In the genomic region with DNA sequence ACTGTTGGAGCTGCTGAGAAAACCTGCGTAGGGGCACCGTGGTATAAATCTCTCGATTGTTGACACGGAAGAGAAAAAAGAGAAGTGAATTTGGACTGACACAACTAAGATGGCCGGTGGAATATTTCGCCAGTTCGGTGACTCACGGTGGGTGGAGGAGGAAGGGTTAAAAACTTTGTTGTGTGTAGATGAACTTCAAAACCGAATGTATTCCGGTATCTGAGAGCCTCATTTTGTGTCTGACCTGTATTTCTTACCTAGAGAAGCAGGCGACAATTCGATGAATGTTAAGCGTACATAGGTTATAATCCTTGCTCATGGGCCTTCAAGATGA, we compare ENCODE assay signal across 7 mouse cellular contexts. TPM values are rescaled to one million over a fixed set of nuclear protein-coding genes. Genes with fewer than 3 reads are reported as not detected.
DNase-seq lines count a peak whose midpoint lies in the region; ATAC-seq and TF ChIP-seq lines count a peak whose summit lies in the region.

No protein-coding gene starts in this region.

- peak overlapping the region; percentile 88 for H3K4me3 ChIP-seq in forebrain, embryonic 12.5 days (replicated peaks)
- peak overlapping the region; percentile 72 to 80 for H3K4me3 ChIP-seq in liver, embryonic 14.5 days (ENCODE audit: insufficient read depth in 1 of 2, low read depth in 2 of 2, low read length in 2 of 2)

- 0 out of 2 replicates have a peak, but pooled peaks cover 4% of the 10 kb centered on the region for H3K27me3 ChIP-seq in forebrain, embryonic 12.5 days
- no peaks in the 10 kb centered on the region for H3K27me3 ChIP-seq in liver, embryonic 14.5 days (ENCODE audit: control insufficient read depth, insufficient read depth, low read length)

- 13% methylated on average over 13 of the region's 13 CpGs for WGBS in forebrain, embryonic 12.5 days
- 9% methylated on average over 13 of the region's 13 CpGs for WGBS in liver, embryonic 14.5 days (ENCODE audit: insufficient replicate concordance)

- peaks cover 10% of the 10 kb centered on the region; the same call in 1 of the 2 replicates for H3K36me3 ChIP-seq in forebrain, embryonic 12.5 days (replicated peaks)
- H3K36me3 ChIP-seq in liver, embryonic 14.5 days (replicated peaks; ENCODE audit: control insufficient read depth, insufficient read depth, low read depth): no peaks in the 10 kb centered on the region

- peak overlapping the region; percentile 93 for H3K9ac ChIP-seq in forebrain, embryonic 12.5 days
- H3K9ac ChIP-seq in liver, embryonic 14.5 days (replicated peaks): peak overlapping the region; percentile 81

- H3K9me3 ChIP-seq in forebrain, embryonic 12.5 days: no peaks in the 10 kb centered on the region
- H3K9me3 ChIP-seq in liver, embryonic 14.5 days (ENCODE audit: control insufficient read depth, low read length): no peaks in the 10 kb centered on the region

- H3K4me2 ChIP-seq in forebrain, embryonic 12.5 days: peak overlapping the region; percentile 64
- H3K4me2 ChIP-seq in liver, embryonic 14.5 days (ENCODE audit: low read depth): peak overlapping the region; percentile 89

- DNase-seq in 3T3-L1 (ENCODE audit: low read depth, low spot score): peak; percentile 89
- peak; percentile 93 for DNase-seq in 416B (ENCODE audit: low read depth)
- no peak for DNase-seq in liver, embryonic 14.5 days (ENCODE audit: low read depth in 3 of 3, low spot score in 3 of 3)
- no peak for DNase-seq in right cerebral cortex, postnatal 10 days (ENCODE audit: low spot score in 2 of 2)
- no peak for DNase-seq in gastrocnemius, postnatal 36 days
- DNase-seq in left cerebral cortex, postnatal 25 days (ENCODE audit: low spot score in 2 of 2): no peak

- intact Hi-C loops in gastrocnemius, postnatal 36 days (cut with DNase I): no loop called here
- intact Hi-C loops in left cerebral cortex, postnatal 25 days (cut with DNase I): loop anchor here (5.0 kb wide), 2 partner anchors 38 to 77 kb away; no protein-coding TSS in a partner anchor

- no peak for TF ChIP-seq EP300 in liver, embryonic 14.5 days (IDR thresholded peaks at IDR 0.05; ENCODE audit: low read depth)

- H3K27ac ChIP-seq in forebrain, embryonic 12.5 days: peak overlapping the region; percentile 98
- peak overlapping the region; percentile 78; the same call in 1 of the 2 replicates for H3K27ac ChIP-seq in liver, embryonic 14.5 days

- peaks cover 7% of the 10 kb centered on the region for H3K4me1 ChIP-seq in forebrain, embryonic 12.5 days
- peaks cover 6 to 19% of the 10 kb centered on the region in 2 experiments for H3K4me1 ChIP-seq in liver, embryonic 14.5 days (replicated peaks; ENCODE audit: control insufficient read depth in 2 of 2, insufficient read depth in 2 of 2, low read length in 1 of 2)

- TF ChIP-seq CTCF in liver, embryonic 14.5 days (IDR thresholded peaks at IDR 0.05; ENCODE audit: low read depth): no peak

- peak; percentile 1; the same call in 1 of the 2 replicates for ATAC-seq in forebrain, embryonic 12.5 days (ENCODE audit: low FRiP score)
- ATAC-seq in liver, embryonic 14.5 days (ENCODE audit: insufficient read depth): peak; percentile 7; the same call in 1 of the 2 replicates

RNA-seq across cellular contexts. Expression of gene Glg1, which starts 0.4 kb away (rescaled TPM):
- polyA plus RNA-seq in forebrain, embryonic 12.5 days (2016; fragmentation: Nextera tagmentation; extraction: Ambion mirVana): 83.6 and 89.6 TPM in 2 replicates
- polyA plus RNA-seq in liver, embryonic 14.5 days (2012; rRNA removed): 4.7 and 6.4 TPM in 2 replicates
- 15.3 and 16.6 TPM in 2 replicates for polyA plus RNA-seq in liver, embryonic 14.5 days (2014; fragmentation: Nextera tagmentation; extraction: Ambion mirVana)
- total RNA-seq in gastrocnemius, postnatal 36 days (2021): 10 to 100 TPM; 33.4 to 34.0 TPM
- total RNA-seq in left cerebral cortex, postnatal 25 days (2021): 100 to 1,000 TPM; 149 to 151 TPM

RNA-seq across cellular contexts. Expression of gene Rfwd3, which starts 40.6 kb away (rescaled TPM):
- polyA plus RNA-seq in forebrain, embryonic 12.5 days (2016; fragmentation: Nextera tagmentation; extraction: Ambion mirVana): 76.5 and 78.3 TPM in 2 replicates
- polyA plus RNA-seq in liver, embryonic 14.5 days (2012; rRNA removed): 16.9 and 24.5 TPM in 2 replicates
- polyA plus RNA-seq in liver, embryonic 14.5 days (2014; fragmentation: Nextera tagmentation; extraction: Ambion mirVana): 43.8 and 49.9 TPM in 2 replicates
- 1 to 10 TPM; 3.4 to 4.9 TPM for total RNA-seq in gastrocnemius, postnatal 36 days (2021)
- total RNA-seq in left cerebral cortex, postnatal 25 days (2021): 10 to 100 TPM; 19.8 to 21.4 TPM

Comparison
In these comparisons a context has a peak if more than half of its experiments do, and no peak if none do; other contexts are left out.
1. DNase-seq: peak in 3T3-L1 (single experiment) and 416B (single experiment); none in liver, embryonic 14.5 days (0 of 3), right cerebral cortex, postnatal 10 days (0 of 2), gastrocnemius, postnatal 36 days (0 of 2) and left cerebral cortex, postnatal 25 days (0 of 2).
2. RNA of gene Glg1, which starts 0.4 kb away (total RNA-seq): 149 to 151 TPM in left cerebral cortex, postnatal 25 days; 33.4 to 34.0 TPM in gastrocnemius, postnatal 36 days; every median in the first group is over 4 times any median in the second.